18 mouse cellular contexts compared by ENCODE assay signal in the genomic region with DNA sequence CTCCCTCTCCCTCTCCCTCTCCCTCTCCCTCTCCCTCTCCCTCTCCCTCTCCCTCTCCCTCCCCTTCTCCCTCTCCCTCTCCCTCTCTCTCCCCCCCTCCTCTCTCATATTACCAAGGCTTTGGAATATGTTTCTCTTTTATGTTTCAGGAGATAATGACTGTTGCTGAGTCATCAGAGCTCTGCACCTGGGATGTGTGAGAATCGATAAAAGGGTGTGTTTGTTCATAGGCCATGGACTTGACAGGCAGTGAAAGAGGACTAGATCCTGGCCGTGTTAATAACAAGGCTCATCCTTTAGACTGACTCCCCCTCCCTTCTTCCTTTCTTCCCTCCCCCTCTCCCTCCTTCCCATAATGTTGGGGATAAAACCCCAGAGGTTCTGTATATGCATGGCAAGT. TPM values are rescaled to one million over a fixed set of nuclear protein-coding genes. Genes with fewer than 3 reads are reported as not detected.
DNase-seq lines count a peak whose midpoint lies in the region; ATAC-seq and TF ChIP-seq lines count a peak whose summit lies in the region.
"Had no signal": no experiment of that assay in that cellular context is flagged by ENCODE, and none has a peak within 500 bp of the region (broad histone marks: within the 10 kb centered on the region; RNA-seq: fewer than 3 reads in every experiment).

No protein-coding gene starts in this region.

- no peak overlapping the region for H3K4me2 ChIP-seq in lung, embryonic 15.5 days
- no peak overlapping the region for H3K4me2 ChIP-seq in liver, postnatal 0 days (ENCODE audit: low read depth, low read length)
- H3K4me2 ChIP-seq: heart, embryonic 11.5 days; hindbrain, embryonic 13.5 days; limb, embryonic 12.5 days had no signal

- no peak for ATAC-seq in lung, embryonic 15.5 days (ENCODE audit: borderline replicate concordance, extremely low read depth, low FRiP score, low TSS enrichment)
- peak; percentile 64; the same call in 1 of the 2 replicates for ATAC-seq in erythroblast, adult 5-6 weeks (replicated peaks; ENCODE audit: low FRiP score, poor library complexity, severe bottlenecking)
- ATAC-seq in liver, postnatal 0 days, result peak; percentile 53; the same call in 1 of the 2 replicates
- ATAC-seq: forebrain, postnatal 0 days had no signal

- H3K4me3 ChIP-seq in lung, embryonic 15.5 days, result no peak overlapping the region
- H3K4me3 ChIP-seq in liver, adult 2 months (ENCODE audit: insufficient read depth, low read depth, low read length), result no peak overlapping the region
- H3K4me3 ChIP-seq in liver, postnatal 0 days (ENCODE audit: low read depth, low read length), result no peak overlapping the region
- H3K4me3 ChIP-seq: hindbrain, embryonic 13.5 days; limb, embryonic 12.5 days; midbrain, embryonic 10.5 days had no signal

- no peaks in the 10 kb centered on the region for H3K9me3 ChIP-seq in lung, embryonic 15.5 days
- no peaks in the 10 kb centered on the region for H3K9me3 ChIP-seq in liver, postnatal 0 days (ENCODE audit: low read length)
- H3K9me3 ChIP-seq: hindbrain, embryonic 13.5 days; limb, embryonic 12.5 days; midbrain, embryonic 10.5 days had no signal

- no peaks in the 10 kb centered on the region for H3K27me3 ChIP-seq in lung, embryonic 15.5 days
- H3K27me3 ChIP-seq in liver, adult 2 months (ENCODE audit: control insufficient read depth, insufficient read depth, low read length), result no peaks in the 10 kb centered on the region
- H3K27me3 ChIP-seq in liver, postnatal 0 days (ENCODE audit: insufficient read depth, low read length), result no peaks in the 10 kb centered on the region
- H3K27me3 ChIP-seq: hindbrain, embryonic 13.5 days; limb, embryonic 12.5 days had no signal

- no peak for TF ChIP-seq CTCF in liver, adult 2 months (IDR thresholded peaks at IDR 0.05; ENCODE audit: low read depth, low read length)
- no peak for TF ChIP-seq CTCF in liver, postnatal 0 days (IDR thresholded peaks at IDR 0.05; ENCODE audit: low read depth)

- WGBS in lung, embryonic 15.5 days, result 47% methylated on average over 2 of the region's 2 CpGs
- WGBS in liver, adult 2 months, result 20% methylated on average over 2 of the region's 2 CpGs
- WGBS in liver, postnatal 0 days (ENCODE audit: insufficient replicate concordance), result 54% methylated on average over 2 of the region's 2 CpGs

- H3K79me2 ChIP-seq in liver, adult 2 months (ENCODE audit: control insufficient read depth, insufficient read depth, low read length), result peaks cover 55% of the 10 kb centered on the region

- peak; percentile 71 for TF ChIP-seq EP300 in liver, postnatal 0 days (IDR thresholded peaks at IDR 0.05; ENCODE audit: low read depth)

- H3K36me3 ChIP-seq in lung, embryonic 15.5 days, result no peaks in the 10 kb centered on the region
- no peaks in the 10 kb centered on the region for H3K36me3 ChIP-seq in liver, adult 2 months (ENCODE audit: control insufficient read depth, insufficient read depth, low read length)
- H3K36me3 ChIP-seq in liver, postnatal 0 days (replicated peaks; ENCODE audit: insufficient read depth, low read length), result 0 out of 2 replicates have a peak, but pooled peaks cover 12% of the 10 kb centered on the region

- peaks cover 26% of the 10 kb centered on the region for H3K4me1 ChIP-seq in lung, embryonic 15.5 days
- H3K4me1 ChIP-seq in liver, adult 2 months (ENCODE audit: control insufficient read depth, insufficient read depth, low read length), result peaks cover 37% of the 10 kb centered on the region
- peaks cover 32% of the 10 kb centered on the region for H3K4me1 ChIP-seq in liver, postnatal 0 days (ENCODE audit: insufficient read depth)
- H3K4me1 ChIP-seq: hindbrain, embryonic 13.5 days had no signal

- H3K27ac ChIP-seq in lung, embryonic 15.5 days, result peak overlapping the region; percentile 80
- H3K27ac ChIP-seq in liver, adult 2 months (replicated peaks; ENCODE audit: insufficient read depth, low read depth, low read length), result no peak overlapping the region
- no peak overlapping the region for H3K27ac ChIP-seq in liver, postnatal 0 days (ENCODE audit: low read depth)
- H3K27ac ChIP-seq: hindbrain, embryonic 13.5 days; kidney, postnatal 0 days; limb, embryonic 12.5 days; midbrain, embryonic 10.5 days had no signal

- H3K9ac ChIP-seq in lung, embryonic 15.5 days, result no peak overlapping the region
- H3K9ac ChIP-seq in liver, adult 2 months (ENCODE audit: low read depth, low read length), result no peak overlapping the region
- no peak overlapping the region for H3K9ac ChIP-seq in liver, postnatal 0 days (replicated peaks)
- H3K9ac ChIP-seq: forebrain, postnatal 0 days; hindbrain, embryonic 13.5 days; limb, embryonic 12.5 days had no signal

- TF ChIP-seq POLR2A in liver, adult 2 months (IDR thresholded peaks at IDR 0.05; ENCODE audit: extremely low read depth, insufficient read depth, low read length), result no peak

- no peak for DNase-seq in lung, postnatal 36 days
- DNase-seq in liver, adult 2 months (ENCODE audit: extremely low read depth, low read depth, low spot score), result peak; percentile 81
- DNase-seq in liver, postnatal 0 days, result no peak
- DNase-seq in spleen, postnatal 14 days (ENCODE audit: low spot score in 2 of 2), result no peak
- no peak for DNase-seq in thymus, adult 18-20 months
- DNase-seq in cerebellum, adult 8-10 months, result no peak
- DNase-seq: adrenal gland, postnatal 36 days; cerebellum, adult 9-10 months; forebrain, postnatal 0 days; heart, postnatal 10 days; retina, postnatal 1 day had no signal

RNA-seq across cellular contexts. Expression of gene Irf2, which starts 19.1 kb away (rescaled TPM):
- polyA plus RNA-seq in lung, embryonic 15.5 days (2015; fragmentation: Nextera tagmentation; extraction: Ambion mirVana), result 30.2 and 33.7 TPM in 2 replicates
- total RNA-seq in erythroblast, adult 5-6 weeks (2015; ENCODE audit: low replicate concordance), result 44.7 and 89.5 TPM in 2 replicates
- 38.5 and 52.1 TPM in 2 replicates for total RNA-seq in erythroblast, adult 5-6 weeks (2017; ENCODE audit: low replicate concordance)
- 23.4 and 27.3 TPM in 2 replicates for total RNA-seq in liver, adult 2 months (2014; rRNA removed)
- polyA plus RNA-seq in liver, adult 2 months (2012; rRNA removed), result 12.2 and 13.7 TPM in 2 replicates
- polyA plus RNA-seq in liver, postnatal 0 days (2015; fragmentation: Nextera tagmentation; extraction: Ambion mirVana), result 23.1 and 24.3 TPM in 2 replicates
